Mouse (Mus musculus): Measurements from ENCODE around the gene Fam131c.

Fam131c gene

DNA sequence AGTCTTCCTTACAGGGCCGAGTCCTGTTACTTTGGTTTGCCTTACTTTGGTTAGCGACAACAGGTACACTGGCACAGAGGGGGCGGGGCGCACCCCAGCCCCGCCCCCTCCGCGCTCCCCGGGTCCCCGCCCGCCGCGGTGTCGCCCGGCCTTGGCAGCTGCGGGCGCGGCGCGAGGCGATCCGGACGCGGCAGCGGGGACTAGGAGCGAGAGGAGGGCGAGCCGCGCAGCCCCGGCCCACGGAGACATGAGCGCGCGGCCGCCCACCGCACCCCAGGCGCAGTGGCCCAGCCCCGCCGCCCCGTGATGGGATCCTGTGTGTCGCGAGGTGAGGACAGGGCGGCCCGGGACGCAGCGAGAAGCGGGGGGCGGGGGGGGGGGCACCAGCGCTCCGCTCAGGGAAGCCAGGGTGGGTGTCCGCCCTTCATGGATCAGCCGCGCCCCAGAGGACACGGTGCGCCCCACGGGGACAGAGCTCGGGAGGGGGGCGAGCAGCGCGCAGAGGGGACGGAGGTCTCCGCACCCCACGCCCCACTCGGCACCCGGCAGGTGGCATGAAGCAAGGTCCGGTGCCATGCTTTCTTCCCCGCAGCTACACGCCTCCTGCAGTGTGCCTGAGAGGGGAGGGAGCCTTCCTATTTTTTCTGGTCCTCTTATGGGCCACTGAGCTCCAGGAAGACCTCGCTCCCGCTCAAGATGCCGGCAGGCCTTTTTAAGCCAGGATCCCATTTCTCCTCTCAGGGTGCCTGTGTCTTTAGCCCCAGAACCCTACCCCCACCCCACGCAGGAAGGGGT lies at the start of gene Fam131c:
Fam131c (plus strand) TSS at position 224 of the 795 bp plus-strand sequence.
- peak; percentile 59 for DNase-seq

DNA sequence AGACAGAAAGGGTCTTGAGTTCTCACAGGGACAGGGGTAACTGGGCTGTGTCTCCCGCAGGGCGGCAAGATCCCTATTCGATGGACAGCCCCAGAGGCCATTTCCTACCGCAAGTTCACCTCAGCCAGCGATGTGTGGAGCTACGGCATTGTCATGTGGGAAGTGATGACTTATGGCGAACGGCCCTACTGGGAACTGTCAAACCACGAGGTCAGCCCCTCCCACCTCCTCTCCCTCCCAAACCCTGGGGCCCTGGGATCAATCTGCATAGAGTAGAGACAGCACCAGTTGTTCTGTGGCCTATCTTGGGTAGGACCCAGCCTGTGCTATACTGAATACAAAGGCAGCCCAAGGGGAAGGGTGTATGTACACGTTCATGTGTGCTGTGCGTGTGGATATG lies 45.5 kb upstream of the Fam131c start:
- no peak for DNase-seq

DNA sequence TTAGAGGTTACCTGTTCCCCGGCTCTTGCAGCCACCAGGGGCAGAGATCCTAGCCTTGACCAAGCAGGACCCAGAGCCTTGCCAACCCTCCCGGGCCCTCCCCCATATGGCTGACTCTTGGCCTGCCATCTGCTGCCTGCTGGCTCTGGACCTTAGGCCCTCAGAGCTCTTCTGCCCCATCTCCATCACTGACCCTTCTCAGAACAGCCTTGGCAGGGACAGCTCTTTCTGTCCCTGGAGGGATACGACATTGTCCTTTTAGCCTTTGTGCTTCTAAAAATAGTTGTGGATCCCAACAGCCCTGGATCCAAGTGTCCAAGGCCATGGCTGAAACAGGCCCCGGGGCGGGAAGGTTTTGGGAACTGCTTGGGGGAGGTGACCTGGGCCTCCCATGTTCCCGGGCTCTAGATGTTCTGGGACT lies 43.2 kb upstream of the Fam131c start:
- no peak for DNase-seq

DNA sequence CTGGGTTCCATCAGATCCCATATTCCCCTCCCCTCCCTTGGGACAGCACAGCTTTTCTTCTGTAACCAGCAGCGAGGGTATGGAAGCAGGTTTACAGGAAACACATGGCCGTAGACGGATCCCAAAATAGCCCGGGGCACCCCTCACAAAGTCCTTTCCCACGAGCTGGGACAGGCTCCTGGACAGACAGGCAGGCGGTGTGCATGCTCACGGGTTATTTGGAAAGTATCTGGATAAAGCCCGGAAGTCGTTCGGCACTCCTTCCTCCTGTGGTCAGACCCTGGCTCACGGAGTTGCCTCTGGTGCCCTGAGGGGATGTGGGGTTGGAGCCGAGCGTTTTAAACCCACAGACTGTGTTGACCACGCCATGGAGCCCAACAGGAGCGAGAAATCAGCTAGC lies 42.4 kb upstream of the Fam131c start:
- DNase-seq: no peak

DNA sequence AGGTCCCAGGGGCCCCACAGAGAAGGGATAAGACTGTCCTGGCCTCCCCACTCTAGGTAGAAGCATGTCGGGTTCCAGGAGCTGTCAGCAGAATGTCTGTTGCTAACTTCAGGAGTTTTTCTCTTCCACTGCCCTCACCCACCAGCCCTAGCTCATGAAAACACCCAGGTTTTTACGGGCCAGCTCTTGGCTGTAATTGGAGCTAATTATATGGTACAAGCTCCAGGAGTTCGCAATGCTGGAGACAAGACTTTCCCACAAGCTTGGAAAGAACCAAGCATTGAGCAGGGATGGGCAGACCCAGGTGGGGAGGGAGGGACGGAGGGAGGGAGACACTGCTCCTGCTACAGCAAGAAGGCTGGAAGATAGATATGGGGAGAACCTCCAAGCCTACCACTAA lies 40.9 kb upstream of the Fam131c start:
- DNase-seq: no peak

DNA sequence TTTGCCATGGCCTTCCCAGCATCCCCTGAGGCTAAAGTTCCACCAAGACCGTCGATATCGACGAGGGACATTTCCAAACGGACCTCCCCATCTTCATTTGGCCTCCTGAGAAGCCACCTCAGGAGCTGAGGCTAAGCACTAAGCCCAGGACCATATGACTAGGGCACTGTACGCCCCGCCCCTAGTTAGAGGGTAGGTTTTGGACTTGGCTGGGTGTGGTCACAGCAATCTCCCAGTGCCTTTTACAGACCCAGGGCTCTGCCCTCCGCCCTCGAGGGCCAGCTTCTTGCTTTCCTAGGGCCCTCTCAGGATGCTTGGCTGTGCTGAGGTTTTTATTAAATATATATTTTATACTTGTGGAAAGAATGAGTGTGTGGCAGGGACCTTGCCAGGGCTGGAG lies 39.3 kb upstream of the Fam131c start:
- DNase-seq: no peak

DNA sequence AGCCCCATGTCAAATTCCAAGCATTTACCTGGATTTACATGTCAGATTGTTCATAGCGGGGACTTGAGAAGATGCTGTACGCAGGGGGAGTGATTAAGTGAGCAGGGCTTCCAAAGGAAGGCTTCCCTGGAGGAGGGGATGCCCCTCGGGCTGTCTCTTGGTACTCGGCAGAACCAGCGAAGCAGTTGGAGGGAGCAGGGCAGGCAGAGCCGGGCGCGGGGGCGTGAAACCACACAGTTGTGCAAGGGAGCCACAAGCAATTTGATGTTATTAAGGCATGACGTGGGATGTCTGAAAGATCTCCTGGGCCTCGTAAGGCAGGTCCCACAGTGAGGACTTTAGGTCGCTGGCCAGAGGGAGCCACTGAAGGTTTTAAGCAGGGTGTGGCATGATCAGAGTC lies 38.1 kb upstream of the Fam131c start:
- no peak for DNase-seq

DNA sequence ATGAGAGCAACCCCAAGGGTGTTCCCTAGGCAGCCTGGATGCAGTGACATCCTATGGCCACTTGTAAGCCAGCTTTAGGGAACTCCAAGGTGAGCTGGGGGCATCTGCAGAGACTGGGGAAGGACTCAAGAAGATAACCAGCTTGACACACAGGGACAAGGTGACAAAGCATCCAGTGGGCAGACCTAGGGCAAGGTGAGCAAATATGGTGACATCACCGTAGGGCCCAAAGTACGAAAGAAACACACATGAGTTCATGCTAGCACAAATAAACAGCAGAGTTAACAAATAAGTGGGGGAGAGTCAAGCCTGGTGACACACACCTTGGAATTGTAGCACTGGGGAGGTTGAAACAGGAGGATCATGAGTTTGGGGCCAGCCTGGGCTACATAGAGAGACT lies 36.6 kb upstream of the Fam131c start:
- no peak for DNase-seq

DNA sequence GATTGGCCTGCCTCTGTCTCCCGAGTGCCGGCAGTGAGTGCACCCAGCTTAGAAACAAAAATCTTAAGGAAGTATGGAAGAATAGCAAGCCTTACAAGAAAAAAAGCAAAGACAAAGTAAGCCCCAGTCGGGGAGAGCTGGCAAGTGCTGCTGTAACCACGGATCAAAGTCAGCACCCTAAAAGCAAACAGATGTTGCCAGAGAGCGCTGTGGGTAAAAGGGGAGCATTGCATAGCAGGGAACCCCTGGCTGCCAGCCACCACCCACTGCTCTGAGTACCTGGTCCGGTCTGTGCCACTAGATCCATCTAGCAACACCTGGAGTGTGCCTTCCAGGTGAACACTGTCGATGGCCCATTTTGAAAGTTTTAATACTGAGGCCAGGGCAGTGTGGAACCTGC lies 35.8 kb upstream of the Fam131c start:
- DNase-seq: no peak

DNA sequence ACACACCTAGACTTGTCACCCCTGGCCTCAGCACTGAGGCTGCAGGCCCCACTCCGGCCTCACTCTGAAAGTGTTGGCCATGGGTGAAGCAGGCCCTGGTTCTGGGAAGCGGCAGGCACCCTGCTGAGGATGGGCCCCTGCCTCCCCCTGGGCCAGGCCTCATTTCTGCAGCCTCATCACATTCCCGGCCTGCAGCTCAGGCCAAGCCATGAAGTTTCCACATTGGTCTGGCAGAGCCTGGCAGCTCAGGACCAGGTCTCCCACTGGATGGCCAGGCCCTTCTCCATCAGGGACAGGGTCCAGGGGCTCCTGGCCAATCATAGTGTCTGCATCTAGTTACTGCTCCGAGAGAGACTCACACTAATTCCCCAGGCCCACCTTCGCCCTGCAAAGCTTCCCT lies 33.3 kb upstream of the Fam131c start:
- no peak for DNase-seq

DNA sequence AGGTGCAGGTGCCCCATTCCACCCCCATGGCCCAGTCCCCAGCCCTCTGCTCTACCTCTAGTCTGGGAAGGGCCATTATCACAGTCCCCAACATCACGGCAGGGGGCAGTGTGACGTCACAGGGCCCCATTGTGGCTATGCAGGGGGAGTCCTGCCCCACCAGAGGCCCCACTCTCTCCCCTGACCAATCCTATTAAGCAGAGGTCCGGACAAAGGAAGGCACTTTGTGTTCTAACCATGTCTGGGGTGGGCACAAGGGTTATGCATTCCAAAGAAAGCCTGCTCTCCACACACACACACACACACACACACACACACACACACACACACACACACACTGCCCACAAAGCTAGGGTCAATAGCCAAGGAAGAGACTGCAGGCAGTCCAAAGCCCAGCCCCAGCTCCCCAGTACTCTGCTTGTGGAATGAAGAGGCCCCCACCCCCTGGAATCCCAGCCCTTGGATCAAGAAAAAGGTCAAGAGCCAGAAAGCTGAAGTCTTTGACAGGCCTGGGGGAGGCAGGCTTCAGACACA lies 32.7 kb upstream of the Fam131c start:
- no peak for DNase-seq

DNA sequence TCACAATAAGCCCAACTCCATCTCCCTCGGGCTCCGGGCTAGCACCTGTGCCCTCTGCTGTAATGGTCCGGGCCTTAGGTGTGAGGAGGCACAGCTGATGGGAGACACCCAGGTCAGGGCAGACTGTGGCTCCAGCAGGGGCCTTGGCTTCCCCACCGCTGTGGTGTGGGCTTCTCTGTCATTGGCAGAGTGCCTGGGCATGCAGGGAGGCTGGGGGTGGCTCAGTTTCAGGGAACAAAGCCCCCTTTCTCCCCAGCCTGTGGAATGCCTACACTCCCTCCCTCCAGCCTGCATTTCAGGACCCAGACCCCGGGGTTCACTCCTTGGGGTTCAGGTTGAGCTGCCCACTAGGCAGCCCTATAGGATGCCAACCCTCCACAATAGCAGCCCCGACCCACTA lies 31.8 kb upstream of the Fam131c start:
- DNase-seq: no peak

DNA sequence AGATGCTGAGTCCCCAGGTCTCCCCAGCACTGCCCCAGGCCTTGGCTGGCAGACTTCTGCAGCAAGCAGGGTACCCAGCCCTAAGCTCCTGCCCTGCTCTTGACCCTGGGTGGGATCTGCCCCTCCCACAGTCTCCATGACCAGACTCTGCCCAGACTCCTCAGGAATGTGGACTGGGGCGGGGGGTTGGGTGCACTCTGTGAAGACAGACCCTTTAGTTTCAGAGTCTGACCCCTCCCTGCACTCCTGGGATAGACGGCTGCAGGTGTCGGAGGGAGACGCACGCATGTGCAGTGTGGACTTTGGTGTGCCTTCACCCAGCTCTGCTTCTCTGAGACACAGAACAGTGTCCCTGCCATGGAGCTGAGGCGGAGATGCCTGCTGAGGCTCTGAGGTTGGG lies 30.0 kb upstream of the Fam131c start:
- DNase-seq: no peak

DNA sequence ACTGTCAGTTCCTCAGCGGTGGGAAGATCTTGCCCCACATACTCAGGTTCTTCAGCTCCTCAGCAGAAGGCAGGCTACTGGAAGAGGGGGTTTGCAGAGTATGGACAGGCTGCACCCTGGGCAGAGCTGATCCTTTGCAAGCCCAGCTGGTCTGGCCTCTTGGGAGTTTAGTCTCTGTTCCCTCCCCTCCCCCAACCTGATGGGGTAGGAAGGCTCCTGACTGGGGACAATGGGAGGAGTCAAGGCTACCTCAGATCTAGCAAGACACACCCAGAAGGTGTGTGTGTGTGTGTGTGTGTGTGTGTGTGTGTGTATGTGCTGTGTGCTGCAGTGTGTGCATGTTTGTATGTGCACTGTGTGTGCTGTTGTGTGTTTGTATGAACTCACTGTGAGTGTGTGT lies 29.2 kb upstream of the Fam131c start:
- no peak for DNase-seq

DNA sequence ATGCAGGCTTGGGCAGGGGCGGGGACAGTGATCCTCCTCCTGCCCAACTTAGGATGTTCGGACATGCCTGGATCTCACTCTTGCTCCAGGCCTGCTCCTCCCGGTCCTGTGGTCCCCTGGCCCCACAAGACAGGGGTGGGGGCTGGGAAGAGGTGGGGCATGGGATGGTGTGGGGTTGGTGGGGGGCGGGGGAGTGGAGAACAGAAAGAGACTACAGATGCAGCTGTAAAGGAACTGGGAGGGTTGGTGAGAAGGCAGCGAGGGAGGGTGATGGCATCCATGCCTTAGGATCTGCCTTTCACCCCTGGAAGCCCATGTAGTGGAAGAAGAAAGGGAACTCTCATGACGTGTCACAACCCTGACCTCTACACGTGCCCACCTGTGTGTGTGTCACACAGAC lies 26.5 kb upstream of the Fam131c start:
- no peak for DNase-seq

DNA sequence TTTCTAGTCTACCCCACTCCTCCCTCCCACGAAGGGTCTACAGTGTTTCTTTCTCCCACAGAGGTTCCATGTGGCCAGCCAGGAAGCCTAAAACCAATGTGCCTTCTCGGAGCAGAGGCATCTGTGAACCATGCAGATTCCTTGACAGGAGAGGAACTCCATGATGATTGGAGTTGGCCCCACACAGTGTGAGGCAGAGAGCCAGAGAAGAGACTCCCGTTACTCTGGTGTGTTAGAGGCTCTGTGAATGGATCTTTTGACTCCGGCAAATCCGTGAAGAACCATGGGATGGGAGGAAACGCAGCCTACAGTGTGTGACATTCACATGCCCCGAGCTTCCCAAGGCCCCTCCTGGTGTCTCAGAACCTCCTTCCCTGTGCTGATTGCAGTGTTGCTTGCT lies 24.5 kb upstream of the Fam131c start:
- DNase-seq: no peak

DNA sequence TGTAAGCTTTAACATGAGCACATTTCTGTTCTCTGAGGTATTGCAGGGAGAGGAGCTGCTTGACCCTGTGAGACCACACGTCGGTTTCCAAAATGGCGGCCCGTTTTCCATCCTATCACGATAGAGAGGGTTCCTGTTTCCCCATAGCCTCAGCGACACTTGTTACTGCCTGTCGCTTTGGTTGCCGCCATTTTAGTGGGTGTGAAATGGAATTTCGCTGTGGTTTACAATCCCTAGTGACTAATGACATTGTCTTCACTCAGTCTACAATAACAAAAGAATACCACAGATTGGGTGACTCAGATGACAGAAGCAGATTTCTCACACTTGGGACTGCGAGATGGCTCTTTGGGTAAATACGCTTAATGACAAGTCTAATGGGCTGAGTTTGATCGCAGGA lies 22.8 kb upstream of the Fam131c start:
- no peak for DNase-seq

DNA sequence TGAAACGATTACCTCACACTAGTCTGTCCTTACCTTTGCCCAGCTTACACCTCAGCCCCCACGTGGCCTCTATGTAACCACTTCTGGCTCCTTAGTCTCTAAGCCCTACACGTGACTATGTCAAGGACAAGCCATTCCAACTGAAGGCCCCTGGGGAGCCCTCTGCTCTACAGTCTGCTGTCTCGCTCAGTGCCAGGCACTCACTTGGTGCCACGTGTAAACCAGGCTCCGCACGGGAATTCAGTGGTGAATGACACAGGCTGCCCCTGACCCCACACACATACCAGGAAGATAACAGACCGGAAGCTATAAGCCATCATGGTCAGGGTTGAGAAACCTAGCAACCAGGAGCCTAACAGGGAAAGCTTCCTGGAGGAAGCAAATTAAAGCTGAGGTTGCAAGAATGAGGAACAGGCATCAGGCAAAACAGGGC lies 20.6 kb upstream of the Fam131c start:
- no peak for DNase-seq

DNA sequence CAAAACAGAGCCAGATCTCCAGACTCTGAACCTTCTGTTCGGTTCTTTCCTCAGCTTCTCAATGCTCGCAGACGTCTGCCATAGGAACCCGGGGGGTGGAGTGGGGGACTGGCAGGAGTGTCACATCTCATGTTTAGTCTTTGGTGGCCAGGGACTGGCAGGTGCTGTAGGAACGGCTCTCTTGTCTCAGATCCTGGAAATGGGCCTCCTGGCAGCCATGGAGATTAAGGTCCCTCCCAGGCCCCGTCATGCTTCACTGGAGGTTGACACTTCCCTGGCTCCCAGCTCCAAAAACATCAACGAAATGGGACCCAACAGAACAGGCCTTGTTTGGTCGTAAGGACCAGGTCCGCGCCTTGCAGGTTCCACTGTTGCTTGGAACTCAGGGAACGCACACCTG lies 19.4 kb upstream of the Fam131c start:
- DNase-seq: no peak

DNA sequence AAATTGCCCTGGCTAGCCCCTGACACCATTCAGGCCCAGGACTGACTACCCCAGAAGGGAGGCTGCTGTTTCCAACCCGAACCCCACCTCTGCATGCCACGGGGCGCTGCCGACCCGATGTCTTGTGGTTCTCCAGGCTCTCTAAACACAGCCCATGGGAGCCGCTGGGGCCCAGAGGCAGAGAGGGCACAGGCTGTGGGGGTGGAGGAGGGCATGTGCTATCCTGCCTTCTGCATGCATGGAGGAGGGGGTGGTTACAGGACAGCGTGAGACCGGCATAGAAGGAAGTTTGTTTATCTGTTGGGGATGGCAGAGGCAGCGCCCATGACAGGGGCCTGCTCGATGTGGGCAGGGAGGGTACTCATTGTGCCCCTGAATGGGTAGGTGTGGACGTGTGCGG lies 18.0 kb upstream of the Fam131c start:
- DNase-seq: no peak

DNA sequence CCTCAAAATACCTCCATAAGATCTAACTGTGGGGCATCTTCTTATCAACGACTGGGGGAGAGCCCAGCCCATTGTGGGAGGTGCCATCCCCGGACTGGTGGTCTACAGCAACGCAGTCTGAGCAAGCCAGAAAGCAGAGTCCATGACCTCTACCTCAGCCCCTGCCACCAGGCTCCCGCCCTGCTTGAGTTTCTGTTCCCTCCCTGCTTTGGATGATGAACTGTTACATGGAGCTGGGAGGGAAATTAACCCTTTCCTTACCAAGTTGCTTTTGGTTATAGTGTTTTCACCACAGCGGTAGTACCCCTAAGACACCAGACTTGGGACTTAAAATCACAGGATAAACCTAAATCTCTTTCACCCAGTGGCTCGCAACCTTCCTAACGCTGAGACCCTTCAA lies 16.0 kb upstream of the Fam131c start:
- no peak for DNase-seq

DNA sequence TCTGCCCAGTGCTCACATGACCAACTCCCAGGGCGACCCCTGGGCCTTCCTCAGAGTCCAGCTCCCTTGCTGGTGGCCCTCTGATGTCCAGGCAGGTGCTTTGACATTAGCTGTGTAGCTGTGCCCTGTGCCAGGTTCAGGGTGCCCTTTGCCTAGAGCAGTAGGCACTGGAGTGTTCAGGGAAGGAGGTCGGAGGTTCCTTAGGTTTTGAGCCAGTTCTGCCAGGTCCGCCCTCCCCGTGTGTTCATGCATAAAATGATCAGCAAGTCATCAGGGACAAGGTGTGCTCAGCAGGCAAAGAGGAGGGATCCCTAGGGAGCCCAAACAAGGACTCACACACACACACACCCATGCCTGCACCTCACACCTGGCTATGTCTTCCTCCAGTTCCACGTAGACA lies 15.0 kb upstream of the Fam131c start:
- no peak for DNase-seq

DNA sequence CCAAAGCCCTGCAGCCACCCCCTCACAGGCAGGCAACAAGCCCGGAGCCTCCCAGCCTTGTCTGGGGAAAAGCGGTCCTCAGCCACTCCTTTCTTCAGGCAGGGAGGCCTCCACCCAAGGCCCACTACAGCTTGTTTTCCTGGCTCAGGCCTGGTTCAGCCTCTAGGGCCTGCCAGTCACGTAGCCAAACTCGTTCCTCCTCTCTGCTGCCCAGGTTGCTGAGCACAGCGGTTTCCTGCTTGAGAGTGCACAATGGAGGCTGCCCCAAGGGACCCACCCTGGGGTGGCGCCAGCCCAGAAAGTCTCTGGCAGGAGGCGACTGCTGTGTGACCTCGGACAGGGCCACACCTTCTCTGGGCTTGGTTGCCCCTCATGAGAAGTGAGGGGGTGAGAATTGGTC lies 14.2 kb upstream of the Fam131c start:
- DNase-seq: no peak

DNA sequence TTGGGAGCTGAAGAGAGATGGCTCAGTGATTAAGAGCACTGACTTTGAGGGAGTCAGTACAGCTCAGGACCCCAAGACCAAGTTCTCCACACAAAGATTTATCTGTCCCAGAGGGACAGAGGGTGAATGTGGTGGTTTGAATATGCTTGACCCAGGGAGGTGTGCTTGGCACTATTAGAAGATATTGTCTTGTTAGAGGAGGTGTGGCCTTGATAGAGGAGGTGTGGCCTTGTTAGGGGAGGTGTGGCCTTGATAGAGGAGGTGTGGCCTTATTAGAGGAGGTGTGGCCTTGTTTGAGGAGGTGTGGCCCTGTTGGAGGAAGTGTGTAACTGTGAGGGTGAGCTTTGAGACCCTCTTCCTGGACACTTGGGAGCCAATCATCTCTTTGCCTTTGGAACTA lies 10.2 kb upstream of the Fam131c start:
- DNase-seq: no peak

DNA sequence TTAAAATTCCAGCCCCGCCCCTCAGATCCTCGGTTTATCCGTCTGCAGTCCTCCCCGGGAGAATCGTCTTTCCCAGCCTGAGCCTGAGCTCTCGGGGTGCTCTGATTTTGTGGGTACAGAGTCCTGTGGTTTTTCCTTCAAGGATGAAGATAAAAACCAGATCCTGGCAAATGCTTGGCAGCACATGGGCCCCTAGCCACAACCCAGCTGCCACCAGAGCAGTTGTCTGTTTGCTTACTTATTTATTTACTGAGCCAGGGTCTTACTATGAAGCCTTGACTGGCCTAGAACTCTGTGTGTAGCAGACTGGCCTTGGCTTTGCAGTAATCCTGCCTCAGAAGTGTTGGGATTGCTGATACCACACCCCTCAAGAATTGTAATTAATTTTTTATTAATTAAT lies 8.8 kb upstream of the Fam131c start:
- DNase-seq: no peak

Data from thymus, postnatal 4 days (tissue).